ENCODE assay signal across 7 mouse cellular contexts in genomic region chr2:61593030-61593811, GRCm38 (mm10). TPM values are rescaled to one million over a fixed set of nuclear protein-coding genes. Genes with fewer than 3 reads are reported as not detected.
A peak's percentile ranks its signal among the peaks of the same experiment; 100 is the strongest.
DNase-seq lines count a peak whose midpoint lies in the region; ATAC-seq lines count a peak whose summit lies in the region.

No protein-coding gene starts in this region.

- peak; percentile 91 for DNase-seq in adrenal gland, adult 8-10 months
- DNase-seq in embryo, embryonic 9.5 days (ENCODE audit: extremely low spot score), result peak; percentile 97
- DNase-seq in kidney, adult 11 months, result peak; percentile 95
- peak; percentile 97 for DNase-seq in limb, embryonic 10.5 days (ENCODE audit: low spot score)
- peak; percentile 85 for DNase-seq in spleen, adult 12 weeks (ENCODE audit: low spot score)

- peak overlapping the region; percentile 88 for H3K4me2 ChIP-seq in midbrain, embryonic 13.5 days (replicated peaks)

- H3K4me3 ChIP-seq in limb, embryonic 10.5 days, result peak overlapping the region; percentile 79
- peak overlapping the region; percentile 75 for H3K4me3 ChIP-seq in midbrain, embryonic 13.5 days (replicated peaks)

- peak overlapping the region; percentile 88 for H3K27ac ChIP-seq in limb, embryonic 10.5 days
- H3K27ac ChIP-seq in midbrain, embryonic 13.5 days, result peak overlapping the region; percentile 48

- ATAC-seq in granulocyte monocyte progenitor cell, adult 5-6 weeks (replicated peaks; ENCODE audit: poor library complexity, severe bottlenecking), result peak; percentile 82
- peak; percentile 98 for ATAC-seq in midbrain, embryonic 13.5 days

- H3K4me1 ChIP-seq in limb, embryonic 10.5 days, result peaks cover 9% of the 10 kb centered on the region; the same call in 1 of the 2 replicates
- peaks cover 14% of the 10 kb centered on the region for H3K4me1 ChIP-seq in midbrain, embryonic 13.5 days (replicated peaks)

- H3K27me3 ChIP-seq in limb, embryonic 10.5 days (ENCODE audit: low read depth, poor library complexity, severe bottlenecking), result no peaks in the 10 kb centered on the region
- H3K27me3 ChIP-seq in midbrain, embryonic 13.5 days, result no peaks in the 10 kb centered on the region

- H3K9me3 ChIP-seq in limb, embryonic 10.5 days (replicated peaks), result no peaks in the 10 kb centered on the region
- no peaks in the 10 kb centered on the region for H3K9me3 ChIP-seq in midbrain, embryonic 13.5 days

- no peaks in the 10 kb centered on the region for H3K36me3 ChIP-seq in limb, embryonic 10.5 days
- no peaks in the 10 kb centered on the region for H3K36me3 ChIP-seq in midbrain, embryonic 13.5 days

- H3K9ac ChIP-seq in midbrain, embryonic 13.5 days (replicated peaks), result peak overlapping the region; percentile 78

- WGBS in limb, embryonic 10.5 days, result under 1% methylated on average over 62 of the region's 62 CpGs
- under 1% methylated on average over 62 of the region's 62 CpGs for WGBS in midbrain, embryonic 13.5 days

RNA-seq across cellular contexts. Expression of gene Tank, which starts 14.8 kb away (rescaled TPM):
- 10 to 100 TPM; 36.1 to 43.8 (median 39.6) TPM for total RNA-seq in adrenal gland, adult 8-10 months (2022)
- 96.4 and 107 TPM in 2 replicates for total RNA-seq in granulocyte monocyte progenitor cell, adult 5-6 weeks (2014; fragmentation: Nextera tagmentation)
- total RNA-seq in granulocyte monocyte progenitor cell, adult 5-6 weeks (2017), result 77.2 and 87.8 TPM in 2 replicates
- 23.2 and 24.1 TPM in 2 replicates for polyA plus RNA-seq in limb, embryonic 10.5 days (2016; fragmentation: Nextera tagmentation; extraction: Ambion mirVana)
- 28.3 and 32.2 TPM in 2 replicates for polyA plus RNA-seq in midbrain, embryonic 13.5 days (2015; fragmentation: Nextera tagmentation; extraction: Ambion mirVana)

Comparison
In these comparisons a context has a peak if more than half of its experiments do, and no peak if none do; other contexts are left out.
1. Peak in every context shown above with its lines: DNase-seq, ATAC-seq, H3K4me3 ChIP-seq and H3K27ac ChIP-seq.